Mouse (Mus musculus) brain, embryonic 14.5 days (tissue): ENCODE measurements around the gene Tmem80. TPM values are rescaled to one million over a fixed set of nuclear protein-coding genes. Genes with fewer than 3 reads are reported as not detected.

ENCODE experiments used
- DNase-seq: peaks from one replicate; pipeline ENCODE4 v3.0.0-alpha.2; 2011; ENCODE audit warnings: low read depth
- CTCF ChIP-seq: fragments of 200-500 bp; IDR thresholded peaks from 2 replicates; pipeline ENCODE4 v1.5.1; 2012; ENCODE audit warnings: inconsistent platforms, mild to moderate bottlenecking, moderate library complexity, borderline replicate concordance; ENCODE audit not compliant: insufficient read depth, insufficient read length; ENCODE audit errors: extremely low read depth
- POLR2A ChIP-seq: fragments of 200-500 bp; IDR thresholded peaks from 2 replicates; pipeline ENCODE4 v1.6.1; 2012; ENCODE audit warnings: mild to moderate bottlenecking, inconsistent platforms, borderline replicate concordance; ENCODE audit not compliant: poor library complexity, insufficient read depth, insufficient read length, severe bottlenecking; ENCODE audit errors: extremely low read depth
- polyA plus RNA-seq: library from polyadenylated mRNA; depleted of rRNA; stranded (reverse); fragments of >200 nt; gene quantifications from 2 replicates; pipeline ENCODE4 v1.2.3, GENCODE M21; 2012

Tmem80 gene
- polyA plus RNA-seq, 1 experiment: 62.2 TPM

- no peak for DNase-seq
- TF ChIP-seq CTCF: no peak
- no peak for TF ChIP-seq POLR2A
Measured at GRCm38 (mm10) chr7:141301386-141301785, 26.2 kb upstream of the Tmem80 start.

GRCm38 (mm10) chr7:141302702-141303268, 24.8 kb upstream of the Tmem80 start:
- TF ChIP-seq POLR2A: no peak
- TF ChIP-seq CTCF: no peak
- DNase-seq: no peak

- no peak for TF ChIP-seq CTCF
- TF ChIP-seq POLR2A: no peak
Measured at GRCm38 (mm10) chr7:141304537-141304936, 23.0 kb upstream of the Tmem80 start.

GRCm38 (mm10) chr7:141314416-141314815, 13.1 kb upstream of the Tmem80 start:
- no peak for DNase-seq
- TF ChIP-seq CTCF (no peak), POLR2A (no peak)

More at GRCm38 (mm10) chr7:141304537-141304936, 23.0 kb upstream of the Tmem80 start:
- DNase-seq: no peak

- no peak for DNase-seq
- TF ChIP-seq POLR2A (no peak), CTCF (no peak)
Measured at GRCm38 (mm10) chr7:141315076-141315475, 12.5 kb upstream of the Tmem80 start.

- no peak for DNase-seq
- TF ChIP-seq CTCF (peak; percentile 41; the same call in 1 of the 2 replicates), POLR2A (no peak)
Measured at GRCm38 (mm10) chr7:141315974-141316373, 11.6 kb upstream of the Tmem80 start.

GRCm38 (mm10) chr7:141317619-141318132, 9.9 kb upstream of the Tmem80 start:
- TF ChIP-seq CTCF (no peak), POLR2A (no peak)
- no peak for DNase-seq

- TF ChIP-seq POLR2A (no peak), CTCF (no peak)
- DNase-seq: no peak
Measured at GRCm38 (mm10) chr7:141319446-141319845, 8.1 kb upstream of the Tmem80 start.

- no peak for DNase-seq
- TF ChIP-seq CTCF (no peak), POLR2A (no peak)
Measured at GRCm38 (mm10) chr7:141324686-141325085, 2.9 kb upstream of the Tmem80 start.

GRCm38 (mm10) chr7:141326546-141327446, 743 bp upstream of the Tmem80 start:
- TF ChIP-seq POLR2A: no peak
- no peak for TF ChIP-seq CTCF
- DNase-seq: peak; percentile 69

GRCm38 (mm10) chr7:141328373-141328990, 943 bp downstream of the Tmem80 start:
- TF ChIP-seq CTCF (no peak), POLR2A (no peak)
- no peak for DNase-seq

- TF ChIP-seq CTCF: no peak
- no peak for TF ChIP-seq POLR2A
- DNase-seq: no peak
Measured at GRCm38 (mm10) chr7:141330706-141331105, 3.2 kb downstream of the Tmem80 start.

- no peak for TF ChIP-seq POLR2A
- no peak for TF ChIP-seq CTCF
- no peak for DNase-seq
Measured at GRCm38 (mm10) chr7:141331990-141332389, 4.5 kb downstream of the Tmem80 start.
